Mouse (Mus musculus) adrenal gland (tissue): ENCODE data around the gene Galnt10.

ENCODE experiments used
- intact Hi-C: fragments of 180-260 bp; cut with DNase I; formaldehyde crosslinking; loops from one replicate; pipeline ENCODE4 v1.15.1; 2025

Galnt10 gene

GRCm38 (mm10) chr11:57776546-57776945, 131.3 kb downstream of the Galnt10 start:
- intact Hi-C loops, result loop anchor here (5.0 kb wide), 1 partner anchor 299 kb away; no protein-coding TSS in a partner anchor

- intact Hi-C loops, result loop anchor here (2.0 to 5.0 kb wide), 3 partner anchors 162 to 301 kb away; no protein-coding TSS in a partner anchor
Observed at GRCm38 (mm10) chr11:57778349-57778748, 133.1 kb downstream of the Galnt10 start.

GRCm38 (mm10) chr11:57779824-57780223, 134.6 kb downstream of the Galnt10 start:
- intact Hi-C loops, result loop anchor here (2.0 to 5.0 kb wide), 3 partner anchors 163 to 303 kb away; no protein-coding TSS in a partner anchor

GRCm38 (mm10) chr11:57786616-57787418, 141.6 kb downstream of the Galnt10 start:
- intact Hi-C loops, result no loop called here

DNA sequence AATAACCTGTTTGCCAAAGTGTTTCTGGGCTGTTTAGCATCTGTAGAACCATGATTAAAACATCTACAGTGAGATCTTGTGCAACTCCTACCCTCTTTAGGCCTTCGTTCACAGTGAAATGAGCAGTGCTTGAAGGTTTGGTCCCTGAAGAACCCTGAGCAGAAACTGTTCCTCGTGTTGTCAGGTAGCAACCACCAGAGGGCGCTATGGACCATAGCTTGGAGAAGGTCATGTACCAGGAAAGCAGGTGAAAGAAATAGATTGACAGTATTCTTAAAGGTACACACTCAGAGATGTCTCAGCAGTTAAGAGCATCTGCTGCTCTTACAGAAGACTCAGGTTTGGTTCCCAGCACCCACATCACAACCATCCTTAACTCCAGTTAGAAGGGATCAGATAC, 142.7 kb downstream of the Galnt10 start:
- intact Hi-C loops, result no loop called here

DNA sequence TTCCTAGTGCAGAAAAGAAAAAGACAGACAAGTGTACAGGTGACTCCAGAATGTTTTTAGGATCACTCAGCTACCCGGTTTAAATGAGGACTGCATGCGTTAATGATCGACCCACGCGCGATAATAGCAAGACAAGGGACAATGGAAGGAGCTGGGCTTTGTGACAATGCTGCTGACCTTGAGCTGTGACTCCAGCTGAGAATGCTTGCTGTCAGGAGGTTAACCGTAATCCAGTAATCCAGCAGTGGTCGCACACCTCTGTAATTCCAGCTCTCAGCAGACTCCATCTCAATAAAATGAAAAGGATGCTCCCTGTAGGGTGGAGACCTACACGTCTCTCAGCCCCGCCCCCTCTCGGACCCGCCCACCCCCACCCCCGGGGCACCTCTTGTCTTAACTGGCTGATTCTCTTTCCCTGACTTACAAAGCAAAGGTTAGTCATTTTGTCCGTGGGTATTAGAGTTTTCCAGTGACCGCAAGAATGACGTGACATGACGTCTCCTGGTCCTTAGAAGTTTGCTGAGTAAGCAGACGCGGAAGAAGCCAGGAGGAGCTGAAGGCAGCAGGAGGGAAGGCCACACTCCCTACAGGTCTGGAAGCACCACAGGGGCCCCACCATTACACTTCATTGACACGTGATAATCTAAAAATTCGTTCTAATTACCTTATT, 145.8 kb downstream of the Galnt10 start:
- intact Hi-C loops, result no loop called here

DNA sequence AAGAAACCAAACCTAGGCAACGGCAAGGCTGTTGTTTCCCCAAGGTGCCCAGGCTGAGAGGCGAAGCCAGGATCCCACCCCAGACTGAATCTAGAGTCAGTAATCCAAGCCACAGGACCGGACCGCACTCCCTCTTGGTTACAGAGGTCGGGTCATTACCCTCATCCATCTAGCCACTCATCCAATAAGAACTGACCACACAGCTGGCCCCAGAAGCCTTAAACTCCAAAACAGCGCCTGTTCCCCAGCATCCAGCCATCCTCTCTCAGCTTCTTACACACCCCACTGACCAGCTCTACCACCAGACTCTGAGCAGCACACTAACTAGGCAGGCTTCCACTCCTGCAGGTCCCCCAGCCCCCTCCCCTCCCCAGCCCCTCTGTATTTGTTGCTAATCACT, 149.8 kb downstream of the Galnt10 start:
- intact Hi-C loops, result no loop called here

DNA sequence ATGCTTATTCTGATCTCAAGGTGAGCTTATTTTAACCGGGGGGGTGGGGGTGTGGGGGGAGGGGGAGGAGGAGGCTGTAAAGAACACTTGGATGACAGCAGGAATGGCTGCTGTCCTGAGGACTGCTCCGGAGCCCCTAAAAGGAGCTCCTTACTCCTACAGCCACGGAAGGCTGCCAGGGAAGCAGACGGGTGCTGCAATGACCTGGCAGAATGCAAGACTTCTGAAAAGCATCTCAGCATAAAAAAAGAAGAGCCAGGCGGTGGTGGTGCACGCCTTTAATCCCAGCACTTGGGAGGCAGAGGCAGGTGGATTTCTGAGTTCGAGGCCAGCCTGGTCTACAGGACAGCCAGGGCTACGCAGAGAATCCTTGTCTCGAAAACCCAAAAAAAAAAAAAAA, 152.6 kb downstream of the Galnt10 start:
- intact Hi-C loops, result no loop called here

DNA sequence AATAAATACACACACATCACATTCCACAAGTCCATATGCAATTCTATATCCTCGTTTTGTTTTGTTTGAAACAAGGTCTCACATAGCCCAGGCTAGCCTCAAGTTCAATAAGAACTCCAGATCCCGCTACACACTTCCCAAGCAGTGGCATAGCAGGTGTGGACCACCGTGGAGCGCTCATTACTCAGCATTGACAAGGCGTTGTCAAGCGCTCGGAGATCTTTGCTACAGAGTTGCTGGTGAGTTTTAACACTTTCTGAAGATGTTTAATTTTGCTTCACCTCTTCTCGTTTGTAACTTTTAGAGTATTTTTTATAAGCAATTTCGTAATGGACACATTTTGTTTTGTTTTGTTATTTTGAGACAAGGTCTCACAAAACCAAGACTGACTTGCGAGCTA, 154.2 kb downstream of the Galnt10 start:
- intact Hi-C loops, result no loop called here

DNA sequence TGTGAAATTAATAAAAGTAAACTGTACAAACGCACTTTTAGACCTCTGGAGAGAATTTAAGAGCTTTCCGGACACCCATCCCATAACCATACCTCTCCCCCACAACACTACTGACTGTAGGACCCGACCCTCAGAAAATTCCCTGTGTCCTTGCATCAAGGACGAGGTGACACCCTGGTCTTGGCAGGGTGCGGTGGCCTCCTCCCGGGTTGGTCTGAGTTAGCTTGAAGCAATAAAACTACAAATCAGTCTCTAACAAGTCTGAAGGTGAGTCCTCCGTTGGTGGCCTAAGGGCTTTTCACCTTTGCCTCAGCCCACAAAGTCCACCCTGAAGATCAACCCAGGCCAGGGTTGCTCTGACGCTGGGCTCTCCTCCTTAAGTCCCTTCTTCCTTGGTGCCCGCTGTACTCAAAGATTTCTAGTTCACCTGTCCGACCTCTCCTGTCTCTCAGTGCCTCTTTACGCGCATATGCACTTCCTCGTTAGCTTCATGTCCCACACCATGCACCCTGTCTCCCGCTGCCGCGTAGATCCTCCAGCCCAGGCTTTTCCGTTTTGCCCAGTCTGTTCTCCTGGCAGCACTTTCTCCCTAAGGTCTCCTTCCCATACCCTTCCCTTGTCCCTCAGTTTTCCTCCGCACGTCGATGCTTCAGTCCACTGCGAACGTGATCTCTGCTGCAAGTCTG, 155.2 kb downstream of the Galnt10 start:
- intact Hi-C loops, result no loop called here

DNA sequence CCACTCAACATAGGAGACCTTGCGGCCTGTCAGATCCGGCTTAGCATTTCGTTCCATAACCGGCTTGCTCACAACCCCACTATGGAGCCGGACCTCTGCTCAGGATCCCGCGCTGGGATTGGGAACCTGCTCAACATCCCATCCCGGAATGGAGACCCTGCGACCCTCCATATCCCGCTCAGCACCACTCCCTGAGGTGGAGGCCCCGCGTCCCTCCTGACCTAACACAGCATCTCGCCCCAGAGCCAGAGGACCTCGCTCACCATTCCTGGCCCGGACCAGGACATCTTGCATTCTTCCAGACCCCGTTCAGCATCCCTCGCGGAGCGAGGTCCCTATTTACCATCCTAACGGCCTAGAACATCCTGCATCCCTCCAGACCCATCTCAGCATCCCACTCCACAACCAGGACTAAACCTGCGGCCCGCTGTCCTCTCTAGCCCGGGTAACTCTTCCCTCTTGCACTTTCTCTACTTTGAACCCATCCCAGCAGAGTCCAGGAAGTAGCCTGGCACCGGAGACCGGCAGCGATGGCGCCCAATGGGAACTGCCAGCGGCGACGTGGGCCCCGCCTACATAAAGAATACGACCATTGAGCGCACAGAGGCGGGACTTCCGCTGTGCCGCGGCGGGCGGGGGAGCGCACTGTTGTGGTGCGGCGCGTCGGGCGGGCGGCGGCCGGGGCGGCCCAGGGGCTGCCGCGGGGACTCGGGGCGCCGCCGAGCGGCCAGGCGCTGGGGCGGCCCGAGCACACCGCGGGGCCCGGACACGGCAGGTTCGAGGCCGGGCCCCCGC, 155.9 kb downstream of the Galnt10 start, which contains the start of gene Sap30l:
Gene Sap30l (plus strand): TSS at position 667 of the 795 bp plus-strand sequence.
- intact Hi-C loops, result no loop called here

GRCm38 (mm10) chr11:57801766-57802510, 156.7 kb downstream of the Galnt10 start:
- intact Hi-C loops, result no loop called here

DNA sequence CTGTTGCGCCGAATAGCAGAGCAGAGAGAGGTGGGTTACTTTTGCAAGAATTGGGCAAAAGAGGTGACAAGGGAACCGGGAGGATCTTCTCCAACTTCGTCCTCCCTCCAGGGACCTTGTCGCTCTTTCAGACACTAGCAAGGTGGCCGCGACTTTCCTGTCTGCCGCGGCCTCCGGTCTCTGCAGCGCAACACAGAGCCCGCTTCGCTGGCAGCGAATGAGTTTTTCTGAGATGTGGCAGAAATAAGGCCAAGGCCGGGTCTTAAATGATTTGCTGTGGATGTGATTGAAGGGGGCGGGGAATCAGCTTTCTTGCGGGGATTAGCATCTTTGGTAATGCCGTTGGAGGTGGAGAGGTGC, 157.2 kb downstream of the Galnt10 start:
- intact Hi-C loops, result no loop called here

DNA sequence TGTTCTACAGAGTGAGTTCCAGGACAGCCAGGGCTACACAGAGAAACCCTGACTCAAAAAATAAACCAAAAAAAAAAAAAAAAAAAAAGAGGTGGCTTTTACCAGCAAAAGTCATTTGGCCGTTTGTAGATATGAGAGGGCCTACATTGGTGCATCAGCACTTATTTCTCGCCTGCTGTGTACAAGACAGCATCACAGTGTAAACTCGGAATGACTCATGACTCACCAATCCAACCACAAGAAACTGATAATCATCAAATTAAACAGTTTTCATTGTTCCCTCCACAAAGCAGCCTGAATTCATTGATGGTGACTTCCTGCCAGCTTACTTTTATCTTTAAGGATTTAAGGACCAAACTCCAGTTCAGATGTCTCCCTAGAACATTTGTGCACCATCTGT, 159.8 kb downstream of the Galnt10 start:
- intact Hi-C loops, result no loop called here

- intact Hi-C loops, result no loop called here
Observed at GRCm38 (mm10) chr11:57809017-57809731, 163.9 kb downstream of the Galnt10 start.

- intact Hi-C loops, result no loop called here
Observed at GRCm38 (mm10) chr11:57809732-57810098, 164.5 kb downstream of the Galnt10 start.

- intact Hi-C loops, result no loop called here
Observed at GRCm38 (mm10) chr11:57811006-57811405, 165.8 kb downstream of the Galnt10 start.

- intact Hi-C loops, result no loop called here
Observed at GRCm38 (mm10) chr11:57812212-57812611, 167.0 kb downstream of the Galnt10 start.

- intact Hi-C loops, result no loop called here
Observed at GRCm38 (mm10) chr11:57813641-57814040, 168.4 kb downstream of the Galnt10 start.

GRCm38 (mm10) chr11:57818189-57818588, 172.9 kb downstream of the Galnt10 start:
- intact Hi-C loops, result no loop called here
